Mouse (Mus musculus) lung, embryonic 16.5 days (tissue): ENCODE data around the gene Top2b. TPM values are rescaled to one million over a fixed set of nuclear protein-coding genes. Genes with fewer than 3 reads are reported as not detected.

Source experiments
- ATAC-seq: fragments of 200-750 bp; cut with Nextera tagmentation; 2 replicates; pipeline ENCODE4 v1.8.0; 2017; ENCODE audit warnings: low read depth, mild to moderate bottlenecking, moderate library complexity
- H3K27ac ChIP-seq: fragments of 300-500 bp; sonication (generic); 2 replicates; pipeline ENCODE4 v1.5.1; 2014; ENCODE audit warnings: mild to moderate bottlenecking, control low read depth, low read length
- H3K27me3 ChIP-seq: fragments of 300-500 bp; sonication (generic); 2 replicates; pipeline ENCODE4 v1.6.1; 2014; ENCODE audit warnings: low read depth, low read length, mixed read lengths; ENCODE audit not compliant: control insufficient read depth, insufficient read depth
- H3K36me3 ChIP-seq: fragments of 300-500 bp; sonication (generic); 2 replicates; pipeline ENCODE4 v1.6.1; 2014; ENCODE audit warnings: low read length; ENCODE audit not compliant: control insufficient read depth, insufficient read depth
- H3K4me1 ChIP-seq: fragments of 300-500 bp; sonication (generic); replicated peaks from 2 replicates; pipeline ENCODE4 v1.6.1; 2014; ENCODE audit warnings: low read length, mixed read lengths; ENCODE audit not compliant: control insufficient read depth, insufficient read depth
- H3K4me2 ChIP-seq: fragments of 300-500 bp; sonication (generic); 2 replicates; pipeline ENCODE4 v1.6.1; 2014; ENCODE audit warnings: low read depth, low read length, control low read depth
- H3K4me3 ChIP-seq: fragments of 300-500 bp; sonication (generic); 2 replicates; pipeline ENCODE4 v1.5.1; 2014; ENCODE audit warnings: mild to moderate bottlenecking, low read length, control low read depth
- H3K9ac ChIP-seq: fragments of 300-500 bp; sonication (generic); 2 replicates; pipeline ENCODE4 v1.6.1; 2014; ENCODE audit warnings: low read length, control low read depth
- H3K9me3 ChIP-seq: fragments of 300-500 bp; sonication (generic); 2 replicates; pipeline ENCODE4 v1.6.1; 2016; ENCODE audit warnings: low read length; ENCODE audit not compliant: control insufficient read depth
- WGBS: fragments of 180-500 bp; shearing (Covaris S2); extraction: QIAGEN DNeasy Blood & Tissue Kit; methylation state at CpG from one replicate; pipeline ENCODE4 v1.1.7; 2014; 5-methylcytosine and 5-hydroxymethylcytosine counted together
- polyA plus RNA-seq: library from polyadenylated mRNA; unstranded; fragments of >200 nt; fragmentation: Nextera tagmentation; extraction: Ambion mirVana; gene quantifications from 2 replicates; pipeline ENCODE4 v1.2.1, GENCODE M21; 2015

Top2b gene
- polyA plus RNA-seq, 1 experiment from 2014 or later: 45.6 TPM

- ATAC-seq: peak; percentile 95
- Histone ChIP-seq H3K4me3 (no peak overlapping the region), H3K36me3 (0 out of 2 replicates have a peak, but pooled peaks cover 3% of the 10 kb centered on the region), H3K4me1 (no peaks in the 10 kb centered on the region; the same call in none of the 2 replicates), H3K9ac (peak overlapping the region; percentile 27; the same call in 1 of the 2 replicates), H3K27ac (peak overlapping the region; percentile 5; the same call in 1 of the 2 replicates), H3K9me3 (no peaks in the 10 kb centered on the region), H3K27me3 (no peaks in the 10 kb centered on the region), H3K4me2 (no peak overlapping the region)
- WGBS: 3% methylated on average over 2 of the region's 2 CpGs
These were observed 15.1 kb downstream of the Top2b start for GRCm38 (mm10) chr14:16379917-16380570.

- 66% methylated on average over 1 of the region's 1 CpGs for WGBS
These were observed 19.8 kb downstream of the Top2b start for GRCm38 (mm10) chr14:16384783-16385182.

GRCm38 (mm10) chr14:16405187-16405586 is 40.2 kb downstream of the Top2b start:
- Histone ChIP-seq H3K27me3 (no peaks in the 10 kb centered on the region), H3K4me1 (no peaks in the 10 kb centered on the region), H3K9me3 (no peaks in the 10 kb centered on the region), H3K27ac (no peak overlapping the region), H3K4me2 (no peak overlapping the region), H3K36me3 (peaks cover 17% of the 10 kb centered on the region), H3K9ac (no peak overlapping the region), H3K4me3 (no peak overlapping the region)
- 88% methylated on average over 4 of the region's 4 CpGs for WGBS
- ATAC-seq: no peak

More at GRCm38 (mm10) chr14:16384783-16385182, 19.8 kb downstream of the Top2b start:
- Histone ChIP-seq H3K4me1 (no peaks in the 10 kb centered on the region; the same call in 1 of the 2 replicates), H3K36me3 (peaks cover 5% of the 10 kb centered on the region; the same call in 1 of the 2 replicates), H3K9me3 (no peaks in the 10 kb centered on the region), H3K9ac (no peak overlapping the region), H3K27me3 (no peaks in the 10 kb centered on the region), H3K4me2 (no peak overlapping the region), H3K4me3 (no peak overlapping the region), H3K27ac (no peak overlapping the region)
- ATAC-seq: no peak

GRCm38 (mm10) chr14:16414163-16414562 is 49.2 kb downstream of the Top2b start:
- ATAC-seq: no peak
- H3K36me3 ChIP-seq: peaks cover 20% of the 10 kb centered on the region
- no peaks in the 10 kb centered on the region for H3K27me3 ChIP-seq
- no peaks in the 10 kb centered on the region for H3K9me3 ChIP-seq
- H3K4me3 ChIP-seq: no peak overlapping the region
- H3K4me1 ChIP-seq: no peaks in the 10 kb centered on the region
- H3K9ac ChIP-seq: no peak overlapping the region
- whole genome bisulfite sequencing: 72% methylated on average over 4 of the region's 4 CpGs
- no peak overlapping the region for H3K27ac ChIP-seq
- H3K4me2 ChIP-seq: no peak overlapping the region

GRCm38 (mm10) chr14:16427569-16427968 is 62.6 kb downstream of the Top2b start:
- Histone ChIP-seq H3K4me1 (no peaks in the 10 kb centered on the region; the same call in 1 of the 2 replicates), H3K9me3 (no peaks in the 10 kb centered on the region), H3K27me3 (no peaks in the 10 kb centered on the region), H3K4me2 (no peak overlapping the region), H3K4me3 (no peak overlapping the region), H3K9ac (no peak overlapping the region), H3K36me3 (peaks cover 17% of the 10 kb centered on the region), H3K27ac (no peak overlapping the region)
- no peak for ATAC-seq
- 58% methylated on average over 4 of the region's 4 CpGs for WGBS

GRCm38 (mm10) chr14:16431941-16432499 is 67.0 kb downstream of the Top2b start:
- H3K4me2 ChIP-seq: no peak overlapping the region
- no peak for ATAC-seq
- no peak overlapping the region for H3K9ac ChIP-seq
- no peak overlapping the region for H3K27ac ChIP-seq
- no peak overlapping the region for H3K4me3 ChIP-seq
- H3K4me1 ChIP-seq: no peaks in the 10 kb centered on the region; the same call in 1 of the 2 replicates
- peaks cover 11% of the 10 kb centered on the region for H3K36me3 ChIP-seq
- WGBS: 52% methylated on average over 4 of the region's 4 CpGs
- H3K9me3 ChIP-seq: no peaks in the 10 kb centered on the region
- no peaks in the 10 kb centered on the region for H3K27me3 ChIP-seq

GRCm38 (mm10) chr14:16432550-16432949 is 67.6 kb downstream of the Top2b start:
- Histone ChIP-seq H3K9ac (no peak overlapping the region), H3K4me1 (no peaks in the 10 kb centered on the region; the same call in 1 of the 2 replicates), H3K9me3 (no peaks in the 10 kb centered on the region), H3K27ac (no peak overlapping the region), H3K4me2 (no peak overlapping the region), H3K27me3 (no peaks in the 10 kb centered on the region), H3K4me3 (no peak overlapping the region), H3K36me3 (peaks cover 11% of the 10 kb centered on the region)
- 81% methylated on average over 3 of the region's 3 CpGs for WGBS
- ATAC-seq: no peak

GRCm38 (mm10) chr14:16433206-16433605 is 68.2 kb downstream of the Top2b start:
- ATAC-seq: no peak
- Histone ChIP-seq H3K27ac (no peak overlapping the region), H3K4me3 (no peak overlapping the region), H3K4me1 (no peaks in the 10 kb centered on the region; the same call in 1 of the 2 replicates), H3K9ac (no peak overlapping the region), H3K9me3 (no peaks in the 10 kb centered on the region), H3K4me2 (no peak overlapping the region), H3K36me3 (peaks cover 11% of the 10 kb centered on the region), H3K27me3 (no peaks in the 10 kb centered on the region)
- WGBS: 71% methylated on average over 2 of the region's 2 CpGs

- no peak overlapping the region for H3K4me2 ChIP-seq
- no peaks in the 10 kb centered on the region; the same call in 1 of the 2 replicates for H3K4me1 ChIP-seq
- no peaks in the 10 kb centered on the region for H3K27me3 ChIP-seq
- 69% methylated on average over 3 of the region's 3 CpGs for WGBS
- no peak overlapping the region for H3K9ac ChIP-seq
- ATAC-seq: peak; percentile 44
- no peak overlapping the region for H3K27ac ChIP-seq
- H3K36me3 ChIP-seq: peaks cover 11% of the 10 kb centered on the region
- H3K4me3 ChIP-seq: no peak overlapping the region
- H3K9me3 ChIP-seq: no peaks in the 10 kb centered on the region
These were observed 69.6 kb downstream of the Top2b start for GRCm38 (mm10) chr14:16434396-16435171.
